Comparison of ENCODE assay signal across 14 mouse cellular contexts in genomic region chr7:19194676-19195075, GRCm38 (mm10). TPM values are rescaled to one million over a fixed set of nuclear protein-coding genes. Genes with fewer than 3 reads are reported as not detected.
DNase-seq lines count a peak whose midpoint lies in the region; ATAC-seq and TF ChIP-seq lines count a peak whose summit lies in the region.
"Had no signal": no experiment of that assay in that cellular context is flagged by ENCODE, and none has a peak within 500 bp of the region (broad histone marks: within the 10 kb centered on the region; RNA-seq: fewer than 3 reads in every experiment).

No protein-coding gene starts in this region.

- no peak for ATAC-seq in liver, embryonic 12.5 days

- H3K36me3 ChIP-seq in liver, adult 2 months (ENCODE audit: control insufficient read depth, insufficient read depth, low read length) = no peaks in the 10 kb centered on the region; the same call in 1 of the 2 replicates
- H3K36me3 ChIP-seq in liver, embryonic 12.5 days = peaks cover 46% of the 10 kb centered on the region
- H3K36me3 ChIP-seq in thymus, adult 2 months (ENCODE audit: control insufficient read depth, insufficient read depth, low read length) = no peaks in the 10 kb centered on the region

- H3K9me3 ChIP-seq in liver, embryonic 12.5 days (replicated peaks) = peaks cover 4% of the 10 kb centered on the region; the same call in 1 of the 2 replicates
- H3K9me3 ChIP-seq: liver, embryonic 15.5 days had no signal

- DNase-seq in liver, adult 2 months (ENCODE audit: extremely low read depth, low read depth, low spot score) = no peak
- peak; percentile 47 for DNase-seq in thymus, postnatal 4 days
- no peak for DNase-seq in thymus, adult 2 months
- DNase-seq in ZHBTc4 (ENCODE audit: low read depth, low spot score) = peak; percentile 79
- DNase-seq in spleen, adult 18-20 months = no peak
- DNase-seq in urinary bladder, postnatal 36 days (ENCODE audit: low spot score in 2 of 2) = no peak
- DNase-seq: cerebellum, adult 2 months; kidney, adult 2 months; thymus, postnatal 14 days had no signal

- H3K27ac ChIP-seq in liver, adult 2 months (replicated peaks; ENCODE audit: insufficient read depth, low read depth, low read length) = no peak overlapping the region
- H3K27ac ChIP-seq in liver, embryonic 12.5 days = no peak overlapping the region
- no peak overlapping the region for H3K27ac ChIP-seq in thymus, adult 2 months (ENCODE audit: control insufficient read depth, insufficient read depth, low read length)
- H3K27ac ChIP-seq: hindbrain, embryonic 12.5 days; liver, embryonic 15.5 days had no signal

- no peaks in the 10 kb centered on the region for H3K79me2 ChIP-seq in liver, adult 2 months (ENCODE audit: control insufficient read depth, insufficient read depth, low read length)

- TF ChIP-seq CTCF in liver, adult 2 months (IDR thresholded peaks at IDR 0.05; ENCODE audit: low read depth, low read length) = peak; percentile 47
- TF ChIP-seq CTCF in thymus, adult 2 months (IDR thresholded peaks at IDR 0.05; ENCODE audit: borderline replicate concordance, control insufficient read depth, extremely low read depth, insufficient read depth, low read length, poor library complexity) = no peak

- no peak overlapping the region for H3K4me3 ChIP-seq in liver, adult 2 months (ENCODE audit: insufficient read depth, low read depth, low read length)
- H3K4me3 ChIP-seq in liver, embryonic 12.5 days = no peak overlapping the region
- H3K4me3 ChIP-seq in thymus, adult 2 months (ENCODE audit: control insufficient read depth, insufficient read depth, low read length) = no peak overlapping the region
- H3K4me3 ChIP-seq: hindbrain, embryonic 12.5 days; liver, embryonic 15.5 days; megakaryocyte, embryonic 14.5 days had no signal

- no peak overlapping the region for H3K9ac ChIP-seq in liver, adult 2 months (ENCODE audit: low read depth, low read length)
- H3K9ac ChIP-seq in liver, embryonic 12.5 days = no peak overlapping the region
- H3K9ac ChIP-seq: hindbrain, embryonic 12.5 days; liver, embryonic 15.5 days had no signal

- TF ChIP-seq POLR2A in liver, adult 2 months (IDR thresholded peaks at IDR 0.05; ENCODE audit: extremely low read depth, insufficient read depth, low read length) = no peak
- no peak for TF ChIP-seq POLR2A in thymus, adult 2 months (IDR thresholded peaks at IDR 0.05; ENCODE audit: control insufficient read depth, extremely low read depth, insufficient read depth, low read length, poor library complexity)

- H3K4me2 ChIP-seq in liver, embryonic 12.5 days = no peak overlapping the region
- H3K4me2 ChIP-seq: hindbrain, embryonic 12.5 days; liver, embryonic 15.5 days had no signal

- WGBS in liver, adult 2 months = 99% methylated on average over 4 of the region's 4 CpGs
- 79% methylated on average over 4 of the region's 4 CpGs for WGBS in liver, embryonic 12.5 days (ENCODE audit: insufficient replicate concordance)
- 97% methylated on average over 4 of the region's 4 CpGs for WGBS in thymus, adult 2 months

- no peaks in the 10 kb centered on the region for H3K4me1 ChIP-seq in liver, adult 2 months (ENCODE audit: control insufficient read depth, insufficient read depth, low read length)
- 0 out of 2 replicates have a peak, but pooled peaks cover 3% of the 10 kb centered on the region for H3K4me1 ChIP-seq in liver, embryonic 12.5 days
- no peaks in the 10 kb centered on the region for H3K4me1 ChIP-seq in thymus, adult 2 months (replicated peaks; ENCODE audit: control insufficient read depth, insufficient read depth, low read length)
- H3K4me1 ChIP-seq: hindbrain, embryonic 12.5 days; liver, embryonic 15.5 days had no signal

- H3K27me3 ChIP-seq in liver, adult 2 months (ENCODE audit: control insufficient read depth, insufficient read depth, low read length) = no peaks in the 10 kb centered on the region
- no peaks in the 10 kb centered on the region for H3K27me3 ChIP-seq in liver, embryonic 12.5 days (replicated peaks)
- H3K27me3 ChIP-seq in thymus, adult 2 months (ENCODE audit: control insufficient read depth, insufficient read depth, low read length) = no peaks in the 10 kb centered on the region
- H3K27me3 ChIP-seq: hindbrain, embryonic 12.5 days; liver, embryonic 15.5 days; megakaryocyte, embryonic 14.5 days had no signal

RNA-seq across cellular contexts. Expression of gene Gpr4, which starts 17.7 kb away (rescaled TPM):
- total RNA-seq in liver, adult 2 months (2014; rRNA removed) = 0.09 and 0.40 TPM in 2 replicates
- polyA plus RNA-seq in liver, adult 2 months (2012; rRNA removed) = 1.8 and 2.7 TPM in 2 replicates
- 0.51 and 0.62 TPM in 2 replicates for polyA plus RNA-seq in liver, embryonic 12.5 days (2016; fragmentation: Nextera tagmentation; extraction: Ambion mirVana)
- 4.2 and 5.5 TPM in 2 replicates for polyA plus RNA-seq in thymus, adult 2 months (2012; rRNA removed)
- total RNA-seq: neutrophil, adult 5-6 weeks had no signal

RNA-seq across cellular contexts. Expression of gene Eml2, which starts 18.5 kb away (rescaled TPM):
- total RNA-seq in liver, adult 2 months (2014; rRNA removed) = 9.8 and 11.1 TPM in 2 replicates
- polyA plus RNA-seq in liver, adult 2 months (2012; rRNA removed) = 9.7 and 12.2 TPM in 2 replicates
- 4.1 and 5.1 TPM in 2 replicates for polyA plus RNA-seq in liver, embryonic 12.5 days (2016; fragmentation: Nextera tagmentation; extraction: Ambion mirVana)
- 38.9 and 40.3 TPM in 2 replicates for polyA plus RNA-seq in thymus, adult 2 months (2012; rRNA removed)

RNA-seq across cellular contexts. Expression of gene Gipr, which starts 28.7 kb away (rescaled TPM):
- total RNA-seq in liver, adult 2 months (2014; rRNA removed) = not detected in 2 replicates
- not detected in 2 replicates for polyA plus RNA-seq in liver, adult 2 months (2012; rRNA removed)
- 0.18 and 0.41 TPM in 2 replicates for polyA plus RNA-seq in liver, embryonic 12.5 days (2016; fragmentation: Nextera tagmentation; extraction: Ambion mirVana)
- polyA plus RNA-seq in thymus, adult 2 months (2012; rRNA removed) = 0.73 and 0.79 TPM in 2 replicates
- total RNA-seq: neutrophil, adult 5-6 weeks had no signal

RNA-seq across cellular contexts. Expression of gene Opa3, which starts 33.5 kb away (rescaled TPM):
- 12.9 and 16.0 TPM in 2 replicates for total RNA-seq in liver, adult 2 months (2014; rRNA removed)
- polyA plus RNA-seq in liver, adult 2 months (2012; rRNA removed) = 34.1 and 40.4 TPM in 2 replicates
- polyA plus RNA-seq in liver, embryonic 12.5 days (2016; fragmentation: Nextera tagmentation; extraction: Ambion mirVana) = 22.1 and 23.3 TPM in 2 replicates
- polyA plus RNA-seq in thymus, adult 2 months (2012; rRNA removed) = 46.5 and 46.7 TPM in 2 replicates

RNA-seq across cellular contexts. Expression of gene Snrpd2, which starts 45.2 kb away (rescaled TPM):
- 28.4 and 29.4 TPM in 2 replicates for total RNA-seq in liver, adult 2 months (2014; rRNA removed)
- polyA plus RNA-seq in liver, adult 2 months (2012; rRNA removed) = 16.4 and 17.7 TPM in 2 replicates
- polyA plus RNA-seq in liver, embryonic 12.5 days (2016; fragmentation: Nextera tagmentation; extraction: Ambion mirVana) = 97.8 and 98.3 TPM in 2 replicates
- polyA plus RNA-seq in thymus, adult 2 months (2012; rRNA removed) = 32.8 and 36.7 TPM in 2 replicates

Comparison
In these comparisons a context has a peak if more than half of its experiments do, and no peak if none do; other contexts are left out.
1. DNase-seq: peak in thymus, postnatal 4 days (single experiment) and ZHBTc4 (single experiment); none in liver, adult 2 months (single experiment), thymus, adult 2 months (single experiment), spleen, adult 18-20 months (0 of 2) and urinary bladder, postnatal 36 days (0 of 2).